In genomic region chr15:30587446-30587845, GRCm38 (mm10) we compare ENCODE assay signal across 15 mouse cellular contexts.
"Had no signal": no experiment of that assay in that cellular context is flagged by ENCODE, and none has a peak within 500 bp of the region (broad histone marks: within the 10 kb centered on the region; RNA-seq: fewer than 3 reads in every experiment).

No protein-coding gene starts in this region.

- DNase-seq: lung, embryonic 14.5 days; lung, postnatal 10 days; lung, postnatal 4 days; retina, postnatal 1 day; right cerebral cortex, postnatal 4 days; spleen, adult 18-20 months; thymus, adult 18-20 months; thymus, postnatal 14 days had no signal

- H3K36me3 ChIP-seq: limb, embryonic 15.5 days; liver, embryonic 12.5 days; midbrain, embryonic 10.5 days; midbrain, embryonic 15.5 days; neural tube, embryonic 13.5 days had no signal

- H3K27me3 ChIP-seq: limb, embryonic 15.5 days; liver, embryonic 12.5 days; midbrain, embryonic 15.5 days; neural tube, embryonic 13.5 days had no signal

- H3K27ac ChIP-seq: kidney, postnatal 0 days; left cerebral cortex, adult 2 months; limb, embryonic 15.5 days; liver, embryonic 12.5 days; midbrain, embryonic 10.5 days; midbrain, embryonic 15.5 days; neural tube, embryonic 13.5 days had no signal

- H3K9me3 ChIP-seq: limb, embryonic 15.5 days; liver, embryonic 12.5 days; midbrain, embryonic 10.5 days; midbrain, embryonic 15.5 days; neural tube, embryonic 13.5 days had no signal

- H3K4me1 ChIP-seq: limb, embryonic 15.5 days; liver, embryonic 12.5 days; midbrain, embryonic 10.5 days; midbrain, embryonic 15.5 days; neural tube, embryonic 13.5 days had no signal

- H3K4me2 ChIP-seq: limb, embryonic 15.5 days; liver, embryonic 12.5 days; lung, embryonic 14.5 days; midbrain, embryonic 15.5 days; neural tube, embryonic 13.5 days had no signal

- H3K4me3 ChIP-seq: left cerebral cortex, adult 2 months; limb, embryonic 15.5 days; liver, embryonic 12.5 days; midbrain, embryonic 10.5 days; midbrain, embryonic 15.5 days; neural tube, embryonic 13.5 days had no signal

- H3K9ac ChIP-seq: limb, embryonic 15.5 days; liver, embryonic 12.5 days; lung, embryonic 14.5 days; midbrain, embryonic 15.5 days; neural tube, embryonic 13.5 days had no signal

- ATAC-seq: liver, embryonic 12.5 days; midbrain, embryonic 15.5 days had no signal
